Mouse (Mus musculus) spleen, embryonic (tissue): ENCODE measurements around the gene Miga2.

Experiments used
- CTCF ChIA-PET: fragments of 350-600 bp; sonication (Branson Sonifier 250); formaldehyde crosslinking; loops from one replicate; lab custom pipeline; 2022; lab: Charles Lee

Gene Miga2

GRCm38 (mm10) chr2:30417595-30418165 is 53.6 kb downstream of the Miga2 start:
- CTCF ChIA-PET, result interaction anchor here (0.7 kb wide), 3 partner anchors 30 to 329 kb away, joined by 3 to 11 read pairs (median 11); no protein-coding TSS in a partner anchor

DNA sequence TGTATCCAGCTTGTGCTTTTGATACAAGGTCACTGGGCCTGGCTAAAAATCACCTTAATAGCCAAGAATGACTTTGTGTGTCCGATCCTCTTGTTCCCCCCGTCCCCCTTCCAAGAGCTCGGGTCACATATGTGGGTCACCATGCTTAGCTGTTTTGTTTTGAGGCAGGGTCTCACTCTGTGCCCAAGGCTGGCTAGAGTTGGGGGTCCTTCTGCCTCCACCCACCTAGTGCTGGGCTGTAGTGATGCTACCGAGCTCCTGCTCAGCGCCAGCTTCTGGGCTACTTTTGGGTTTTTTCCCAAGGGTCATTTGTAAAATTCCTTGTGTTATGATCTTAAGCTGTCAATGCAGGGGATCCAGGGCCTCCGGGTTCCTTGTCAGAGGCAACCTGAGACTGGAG is 54.2 kb downstream of the Miga2 start:
- CTCF ChIA-PET, result interaction anchor here (0.6 to 0.7 kb wide), 2 partner anchors 328 to 391 kb away, joined by 3 to 4 read pairs; no protein-coding TSS in a partner anchor

DNA sequence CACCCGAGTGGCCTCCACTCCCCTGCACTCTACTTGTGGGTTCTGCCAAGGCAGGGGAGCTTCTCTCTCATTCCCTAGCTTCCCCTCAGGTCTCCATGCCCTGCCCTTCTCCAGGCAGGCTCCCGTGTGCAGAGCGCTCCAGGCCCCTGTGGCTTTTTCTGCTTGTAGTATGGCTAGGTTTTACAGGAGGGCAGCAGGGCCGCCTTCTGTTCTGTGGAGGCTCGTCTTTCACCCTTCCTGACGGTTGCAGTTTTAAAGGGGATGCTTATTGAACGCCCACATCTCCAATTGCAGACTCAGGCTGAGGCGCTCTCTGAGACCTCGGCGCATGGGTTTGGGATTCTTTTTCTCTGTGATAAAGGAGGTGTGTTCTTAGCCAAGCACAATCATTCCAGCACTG is 55.1 kb downstream of the Miga2 start:
- CTCF ChIA-PET, result no interaction called here

DNA sequence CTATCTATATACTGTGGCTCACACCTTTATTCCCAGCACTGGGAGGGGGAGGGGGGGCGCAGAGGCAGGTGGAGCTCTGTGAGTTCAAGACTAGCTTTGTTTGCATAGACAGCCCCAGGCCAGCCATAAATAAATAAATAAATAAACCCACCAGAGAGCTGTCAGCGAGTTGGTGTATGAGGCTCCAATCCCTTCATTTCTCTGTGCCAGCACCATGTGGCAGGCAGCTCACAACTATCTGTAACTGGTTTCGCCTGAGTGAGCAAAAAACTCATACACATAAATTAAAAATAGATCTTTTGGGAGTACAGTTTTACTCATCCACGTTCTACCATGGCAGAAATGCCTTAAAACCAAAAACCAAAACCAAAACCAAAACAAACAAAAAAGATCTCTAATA is 57.4 kb downstream of the Miga2 start:
- CTCF ChIA-PET, result interaction anchor here (0.7 kb wide), 1 partner anchor 497 kb away, joined by 7 read pairs; no protein-coding TSS in a partner anchor

- CTCF ChIA-PET, result no interaction called here
These were observed 65.1 kb downstream of the Miga2 start for GRCm38 (mm10) chr2:30429156-30429555.
